Mouse (Mus musculus) kidney, postnatal 25 days (tissue): Measurements from ENCODE around the gene Mier2.

Experiments used
- DNase-seq, 2 experiments: peaks; one replicate each; pipeline ENCODE4 v3.0.0; 2021; ENCODE audit warnings: mixed read lengths in 2 of 2

The Mier2 gene

DNA sequence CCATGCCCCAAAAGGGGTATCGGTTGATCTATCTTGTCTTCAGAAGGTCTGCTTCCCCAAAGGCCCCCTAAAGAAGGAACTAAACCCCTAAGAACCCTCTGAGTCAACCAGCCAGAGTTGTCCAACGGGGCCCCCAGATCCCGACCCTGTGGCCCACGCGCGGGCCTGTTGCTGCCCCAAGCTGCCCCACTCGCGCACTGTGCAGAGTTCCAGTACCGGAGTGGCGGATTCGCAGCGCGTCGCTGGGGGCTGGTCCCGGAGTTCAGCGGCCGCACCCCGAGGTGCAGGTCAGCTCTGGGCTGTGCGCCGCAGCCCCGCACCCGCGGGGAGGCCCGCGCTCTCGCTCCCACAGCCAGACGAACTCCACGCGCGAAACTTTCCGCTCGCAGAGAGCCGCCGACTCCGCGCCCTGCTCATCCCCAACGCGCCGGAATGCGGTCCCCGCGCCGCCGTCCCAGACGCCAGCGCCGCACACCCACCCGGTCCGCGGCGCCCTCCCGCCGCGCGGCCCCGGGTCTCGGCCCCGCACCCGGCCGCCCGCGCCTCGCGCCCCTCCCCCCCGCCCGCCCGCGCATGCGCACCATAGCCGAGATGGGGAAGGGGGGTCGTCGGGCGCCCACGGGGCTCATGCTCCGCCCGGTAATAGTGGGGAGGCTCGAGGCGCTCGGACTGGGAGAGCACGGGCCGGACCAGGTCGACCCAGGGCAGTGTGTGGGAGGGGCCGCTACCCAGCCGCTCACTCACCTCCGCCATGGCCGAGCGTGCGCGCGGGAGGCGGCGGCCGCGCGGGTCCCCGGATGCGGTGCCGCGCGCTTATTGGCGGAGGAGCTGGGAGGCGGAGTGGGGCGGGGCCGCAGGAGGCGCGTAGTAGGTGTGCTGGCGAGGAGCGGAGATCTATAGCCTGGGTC, at the start of gene Mier2:
TSS of gene Mier2 (minus strand) at position 870 of the 908 bp plus-strand sequence.
- DNase-seq = peak; percentile 75 to 90

DNA sequence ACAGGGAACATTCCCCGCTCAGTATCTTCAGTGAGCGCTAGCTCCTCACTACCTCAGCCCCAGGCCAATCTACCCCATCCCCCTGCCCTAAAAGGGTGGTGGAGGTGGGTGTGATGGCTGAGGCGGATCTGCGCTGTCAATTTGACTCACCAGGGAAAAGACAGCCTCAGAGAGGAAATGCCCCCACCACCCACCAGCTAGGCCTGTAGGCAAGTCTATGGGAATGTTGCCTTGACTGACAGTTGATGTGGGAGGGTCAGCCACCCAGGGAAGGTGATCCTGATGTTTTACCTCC, 42.9 kb upstream of the Mier2 start:
- DNase-seq = no peak

DNA sequence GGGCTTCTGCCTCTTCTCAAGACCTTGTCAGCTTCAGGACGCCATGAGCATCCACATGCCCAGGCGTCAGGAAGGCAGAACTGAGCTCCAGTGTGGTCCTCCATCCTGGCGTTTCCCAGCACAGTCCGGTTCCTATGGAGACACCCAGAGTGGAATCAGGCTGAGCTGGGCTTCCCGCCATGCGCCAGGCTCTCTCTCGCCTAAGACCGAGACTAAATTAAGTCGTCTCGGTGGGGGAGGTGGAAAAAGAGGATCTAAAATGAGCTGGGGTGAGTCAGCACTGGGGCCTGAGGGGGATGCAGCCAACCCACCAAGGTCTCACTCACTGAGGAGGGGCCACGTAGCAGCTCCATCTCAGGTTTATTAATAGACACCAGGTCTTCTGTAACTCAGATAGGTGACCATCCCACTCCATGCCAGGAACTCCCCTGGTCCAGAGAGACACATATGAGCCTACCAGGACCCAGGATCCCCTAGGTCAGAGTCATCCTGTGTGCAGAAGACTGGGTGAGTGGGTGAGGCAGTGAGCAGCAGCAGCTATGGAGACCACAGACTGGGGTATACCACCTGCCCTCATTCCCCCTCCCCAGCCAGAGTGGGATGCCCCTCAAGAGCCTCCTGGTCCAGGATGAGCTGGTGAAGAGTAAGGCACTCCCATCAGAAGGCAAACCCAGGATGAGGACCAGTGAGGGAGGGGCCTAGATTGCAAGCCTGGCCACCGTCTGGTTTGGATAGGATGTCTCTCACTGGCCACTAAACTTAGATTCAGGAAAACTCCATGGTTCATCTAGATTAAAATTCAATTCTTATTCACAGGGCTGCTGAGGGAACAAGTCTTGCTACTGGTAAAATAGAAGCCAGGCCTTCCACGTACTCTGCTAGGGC, 42.3 kb upstream of the Mier2 start:
- DNase-seq = no peak

DNA sequence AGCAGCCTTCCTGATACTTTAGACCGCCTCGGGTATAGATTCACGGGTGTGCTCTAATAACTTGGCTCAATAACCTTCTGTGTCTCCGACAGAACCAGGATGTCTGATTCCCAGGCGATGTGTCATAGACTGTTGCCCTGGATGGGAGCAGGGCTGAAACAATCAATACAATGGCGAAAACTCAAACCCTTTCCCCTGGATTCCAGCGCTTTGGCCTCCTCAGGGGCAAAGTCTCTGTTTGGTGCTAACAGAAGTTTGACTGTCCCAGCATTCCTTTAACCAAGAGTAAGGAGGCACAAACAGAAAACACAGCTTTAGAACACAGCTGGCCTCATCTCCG, 40.6 kb upstream of the Mier2 start:
- DNase-seq = no peak

DNA sequence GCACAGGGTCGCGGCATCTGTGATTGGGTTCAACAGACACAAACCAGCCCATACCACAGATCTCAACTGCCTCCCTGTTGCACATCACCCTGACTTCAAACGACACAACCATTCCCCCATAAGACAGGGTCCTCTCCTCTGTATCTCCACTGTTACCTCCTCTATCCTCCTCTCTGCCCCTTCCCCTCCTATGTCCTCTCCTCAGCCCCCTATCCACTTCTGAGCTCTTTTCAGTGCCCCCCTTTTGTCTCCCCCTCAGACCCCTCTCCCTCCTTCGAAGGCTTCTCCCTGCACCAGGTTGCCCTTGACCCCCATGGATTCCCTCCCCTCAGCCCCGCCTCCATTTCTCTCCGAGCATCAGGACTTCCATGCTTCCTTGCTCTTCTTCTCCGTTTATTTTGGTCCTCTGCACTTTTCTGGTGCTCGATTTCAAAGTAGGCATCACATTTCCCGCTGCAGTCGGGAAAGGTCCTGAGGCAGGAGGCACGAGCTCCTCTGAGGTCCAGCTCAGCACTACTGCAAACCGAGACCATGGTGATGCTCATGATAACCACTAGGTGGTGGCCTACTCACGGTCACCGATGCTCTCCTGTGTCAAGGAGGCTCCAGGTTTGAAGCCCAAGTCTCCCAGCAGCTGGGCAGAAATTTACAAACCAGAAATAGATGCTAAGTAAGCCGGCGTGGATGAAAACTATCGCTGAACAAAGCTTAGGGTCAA, 40.0 kb upstream of the Mier2 start:
- DNase-seq = peak; percentile 61 to 69

DNA sequence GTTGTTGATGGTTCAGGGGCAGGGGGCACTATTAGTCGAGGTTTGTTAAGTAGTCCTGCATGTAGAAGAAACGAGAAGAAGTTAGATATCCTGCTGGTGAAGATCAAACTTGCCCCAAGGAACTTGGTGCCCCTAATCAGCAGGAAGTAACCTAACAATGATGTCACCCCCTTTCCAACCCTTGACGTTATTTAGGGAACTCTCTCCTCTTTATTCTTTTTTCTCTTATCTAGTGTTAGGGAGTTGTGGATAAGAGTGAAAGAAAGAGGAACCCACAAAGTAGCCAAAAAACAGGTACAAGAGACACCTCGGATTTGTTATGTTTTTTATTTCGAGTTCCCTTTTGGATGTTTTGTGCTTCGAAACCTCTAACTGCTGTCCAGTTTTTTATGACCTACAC, 39.1 kb upstream of the Mier2 start:
- DNase-seq = no peak

DNA sequence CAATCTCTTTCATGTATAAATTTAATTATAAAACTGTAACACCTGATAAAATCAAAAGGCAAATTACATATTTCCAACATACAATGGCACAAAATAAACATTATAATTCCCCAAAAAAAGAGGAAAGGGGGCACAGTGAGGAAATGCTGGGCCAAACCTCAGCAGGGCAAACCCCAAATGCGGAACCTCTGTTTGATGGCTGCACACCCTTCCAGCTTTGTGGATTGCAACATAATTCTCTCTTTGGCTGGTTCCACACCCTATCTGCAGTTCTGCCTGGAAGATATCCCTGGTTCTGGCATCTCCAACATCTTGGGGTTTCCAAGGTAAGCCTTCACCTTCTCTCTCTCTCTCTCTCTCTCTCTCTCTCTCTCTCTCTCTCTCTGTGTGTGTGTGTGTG, 35.7 kb upstream of the Mier2 start:
- DNase-seq = peak in 1 of 2 experiments; percentile 13

DNA sequence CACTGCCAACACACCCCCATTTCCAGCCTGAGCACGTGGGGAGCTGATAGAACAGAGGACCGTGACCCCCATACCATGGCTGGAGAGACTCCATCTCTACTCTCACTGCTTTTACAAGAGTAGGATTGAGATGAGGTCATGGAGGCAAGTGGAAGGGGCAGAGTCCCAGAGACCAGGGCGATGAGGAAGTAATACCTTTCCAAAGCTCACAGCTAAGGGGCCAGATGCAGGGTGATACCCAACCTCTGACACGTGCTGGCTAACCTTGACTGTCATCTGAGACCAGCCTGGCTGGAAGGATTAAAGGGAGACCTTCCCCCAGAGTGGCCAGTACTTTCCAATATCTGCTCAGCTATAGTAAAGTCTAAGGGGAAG, 32.7 kb upstream of the Mier2 start:
- DNase-seq = peak in 1 of 2 experiments; percentile 24

DNA sequence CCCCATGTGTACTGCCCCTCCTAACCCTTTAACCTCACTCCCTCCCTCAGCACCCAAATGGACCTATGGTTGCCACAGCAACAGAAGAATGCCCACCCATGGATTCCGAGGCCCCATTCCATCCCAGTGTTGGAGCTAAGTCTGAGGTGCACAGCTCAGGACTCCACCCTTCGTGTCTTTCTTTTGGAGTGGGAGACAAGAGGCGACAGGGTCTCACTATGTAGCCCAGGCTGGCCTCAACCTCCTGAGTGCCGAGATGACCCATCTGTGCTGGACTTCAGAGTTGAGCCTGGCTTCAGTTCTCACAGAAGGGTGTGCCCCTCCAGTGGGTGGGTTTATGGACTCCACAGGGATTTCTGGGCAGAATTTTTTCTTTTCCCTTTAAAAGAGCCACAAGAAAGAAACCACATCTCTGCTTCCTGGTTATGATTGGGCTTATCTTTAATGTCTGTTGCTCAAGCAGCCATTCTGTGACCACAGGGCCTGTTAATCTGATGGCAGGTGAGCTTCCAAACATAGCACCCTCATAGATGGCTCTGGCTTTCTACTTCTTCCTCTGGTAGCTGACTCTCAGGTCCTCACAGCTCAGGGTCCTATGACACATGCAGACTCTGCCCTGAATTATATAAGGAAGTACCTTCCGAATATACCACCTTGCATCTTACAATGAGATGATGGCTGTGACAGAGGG, 32.2 kb upstream of the Mier2 start, which contains the start of gene Theg:
TSS of gene Theg (minus strand) at position 271 of the 691 bp plus-strand sequence.
- DNase-seq = peak in 1 of 2 experiments; percentile 17

DNA sequence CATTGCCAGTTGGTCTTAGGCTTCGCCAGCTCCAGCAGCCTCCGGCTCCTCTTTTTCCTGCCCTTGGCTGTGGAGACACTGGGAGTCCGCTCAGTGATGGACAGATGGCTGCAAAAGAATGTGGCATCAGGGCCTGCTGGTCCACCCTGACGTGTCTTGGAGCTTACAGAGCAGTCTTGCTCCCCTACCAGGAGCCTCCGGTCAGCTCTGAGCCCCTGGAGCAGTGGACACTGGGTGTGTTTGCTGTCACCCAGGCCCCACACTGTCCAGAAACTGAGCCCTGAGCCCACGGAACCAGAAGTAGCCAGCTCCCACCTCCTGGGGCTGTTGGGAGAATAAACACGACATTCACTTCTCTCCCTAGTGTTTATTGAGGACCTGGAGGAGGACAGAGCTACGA, 31.2 kb upstream of the Mier2 start:
- peak in 1 of 2 experiments; percentile 28 for DNase-seq

DNA sequence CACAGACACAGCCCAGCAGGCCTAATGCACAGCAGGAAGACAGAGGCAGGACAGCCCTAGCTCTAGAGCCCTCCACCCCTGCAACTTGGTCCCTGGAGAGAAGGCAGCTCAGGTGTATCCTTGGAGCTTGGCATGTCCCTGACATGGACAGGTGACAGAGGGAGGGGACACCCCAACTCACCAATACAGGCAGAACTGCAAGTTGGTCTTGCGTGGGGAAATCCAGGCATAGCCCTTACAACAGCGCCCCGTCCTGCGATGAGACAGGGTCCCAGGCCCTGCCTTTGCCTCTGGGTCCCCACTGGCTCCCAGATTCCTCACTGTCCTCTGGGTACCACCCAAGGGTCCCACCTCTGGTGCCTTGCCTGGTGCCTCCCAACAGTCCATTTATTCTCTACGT, 30.7 kb upstream of the Mier2 start:
- peak in 1 of 2 experiments; percentile 31 for DNase-seq

DNA sequence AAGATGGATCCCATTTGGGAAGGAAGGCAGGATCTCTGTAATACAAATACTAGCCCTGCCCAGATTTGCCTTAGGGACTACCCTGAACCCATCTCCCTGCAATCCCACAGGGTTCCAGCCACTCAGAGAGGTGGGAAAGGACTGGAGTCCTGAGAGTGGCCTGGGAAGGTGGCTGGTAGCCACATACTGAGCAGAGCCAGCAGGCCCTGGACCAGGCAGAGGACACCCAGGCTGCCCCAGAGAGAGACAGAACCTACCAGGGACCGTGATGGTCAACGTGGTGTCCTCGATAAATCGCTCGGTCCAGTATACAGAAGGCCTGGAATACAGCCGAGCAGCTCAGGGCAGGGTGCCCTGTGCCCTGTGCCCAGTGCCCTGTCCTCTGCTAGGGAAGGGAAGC, 30.1 kb upstream of the Mier2 start:
- peak in 1 of 2 experiments; percentile 14 for DNase-seq

DNA sequence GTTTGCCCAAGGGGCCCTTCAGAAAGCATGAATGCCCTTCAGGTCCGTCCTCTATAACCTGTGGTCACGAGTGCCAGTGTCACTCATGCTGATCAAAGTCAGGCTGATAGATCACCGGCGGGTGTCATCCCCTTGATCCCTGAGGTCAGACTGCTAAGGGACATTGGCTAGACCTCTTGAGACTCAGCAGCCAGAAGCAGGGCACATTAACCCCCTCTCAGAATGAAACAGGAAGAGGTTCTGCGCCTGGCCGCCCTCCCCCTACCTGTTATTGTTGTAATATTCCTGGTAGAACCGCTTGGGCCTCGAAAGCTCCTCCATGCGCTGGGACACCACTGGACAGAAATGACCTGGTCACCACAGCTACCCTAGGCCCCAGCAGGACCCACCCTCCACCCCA, 29.4 kb upstream of the Mier2 start:
- DNase-seq = peak in 1 of 2 experiments; percentile 33

DNA sequence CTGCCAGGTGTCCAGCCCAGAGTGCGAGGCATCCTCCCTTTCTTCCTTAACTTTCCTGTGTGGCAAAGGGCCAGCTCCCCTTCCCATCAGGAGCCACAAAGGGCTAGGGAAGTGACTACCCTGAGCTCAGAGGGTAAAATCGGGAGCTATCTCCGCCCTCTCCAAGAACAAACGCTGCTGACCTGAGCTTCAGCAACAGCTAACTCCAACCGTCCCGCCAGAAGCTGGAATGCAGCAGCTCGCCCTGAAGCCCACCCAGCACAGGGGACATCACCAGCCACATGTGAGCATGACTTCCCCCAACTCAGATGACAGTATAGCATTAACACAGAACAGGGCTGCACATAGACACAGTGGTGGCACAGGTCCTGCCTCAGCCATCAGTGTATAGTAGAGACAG, 29.0 kb upstream of the Mier2 start:
- peak in 1 of 2 experiments; percentile 21 for DNase-seq

DNA sequence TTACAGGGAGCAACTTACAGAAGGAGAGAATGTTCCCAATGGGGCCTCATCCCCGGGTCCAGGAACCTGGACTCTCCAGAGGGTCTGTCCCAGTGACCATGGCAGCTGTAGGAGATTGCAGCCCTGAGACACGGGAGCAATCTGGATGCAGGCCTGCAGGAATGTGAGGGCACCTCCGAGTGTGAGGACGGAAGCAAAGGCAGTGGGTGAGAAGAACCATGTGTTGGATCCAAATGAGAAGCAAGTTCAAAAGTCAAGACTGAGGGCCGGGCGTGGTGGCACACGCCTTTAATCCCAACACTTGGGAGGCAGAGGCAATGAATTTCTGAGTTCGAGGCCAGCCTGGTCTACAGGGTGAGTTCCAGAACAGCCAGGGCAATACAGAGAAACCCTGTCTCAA, 26.5 kb upstream of the Mier2 start:
- DNase-seq = peak in 1 of 2 experiments; percentile 19

DNA sequence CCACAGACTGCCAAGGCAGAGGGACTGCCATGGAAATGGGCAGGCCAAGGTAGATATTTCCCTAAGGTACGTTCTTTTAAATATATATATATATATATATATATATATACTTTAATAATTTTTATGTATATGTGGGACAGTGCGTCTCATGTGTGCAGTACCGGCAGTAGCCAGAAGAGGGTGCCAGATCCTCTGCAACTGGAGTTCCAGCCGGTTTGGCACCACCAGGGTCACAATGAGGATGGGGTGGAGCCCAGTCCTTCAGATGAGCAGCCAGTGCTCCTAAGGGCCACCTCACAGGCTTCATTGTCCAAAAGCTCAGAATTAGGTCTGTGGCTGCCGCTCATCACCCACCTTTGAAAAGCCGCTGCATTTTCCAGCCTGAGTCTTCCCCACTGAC, 25.8 kb upstream of the Mier2 start:
- DNase-seq = peak; percentile 43 to 51

DNA sequence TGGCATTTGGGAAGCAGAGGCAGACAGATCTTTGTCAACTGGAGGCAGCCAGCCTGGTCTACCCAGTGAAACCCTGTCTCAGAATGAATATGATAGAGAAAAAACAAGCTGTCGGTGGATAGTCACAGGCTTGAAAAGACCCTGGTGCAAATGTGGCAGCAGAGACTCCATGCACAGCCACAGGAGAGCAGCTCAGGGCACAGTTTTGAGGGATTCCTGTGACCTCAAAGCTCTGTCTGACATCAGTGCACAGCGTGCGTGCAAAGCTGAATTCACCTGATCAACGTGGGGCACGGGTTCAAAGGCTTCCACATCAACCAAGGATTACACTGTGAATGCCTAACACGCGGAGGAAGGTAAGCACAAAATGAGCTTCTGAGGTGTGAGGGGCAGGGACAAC, 25.4 kb upstream of the Mier2 start:
- peak in 1 of 2 experiments; percentile 18 for DNase-seq

DNA sequence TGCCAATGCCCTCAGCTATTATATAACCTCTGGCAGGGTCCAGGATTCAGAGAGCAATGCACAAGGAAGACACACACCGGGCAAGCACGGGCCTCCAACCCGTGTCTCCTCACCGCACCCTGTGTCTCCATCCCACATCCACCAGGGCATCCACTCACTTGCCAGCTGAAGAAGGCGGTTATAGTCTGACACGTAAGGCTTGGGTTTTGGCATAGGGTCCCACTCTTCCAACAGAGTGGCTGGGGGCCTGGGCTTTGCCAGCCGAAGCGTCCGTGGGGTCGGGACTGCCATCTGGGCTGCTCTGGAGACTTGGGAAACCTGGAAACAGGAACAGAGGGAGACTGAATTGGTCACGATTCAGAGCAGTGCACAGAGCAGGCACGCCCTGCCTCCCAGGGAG, 24.8 kb upstream of the Mier2 start:
- DNase-seq = peak in 1 of 2 experiments; percentile 14

DNA sequence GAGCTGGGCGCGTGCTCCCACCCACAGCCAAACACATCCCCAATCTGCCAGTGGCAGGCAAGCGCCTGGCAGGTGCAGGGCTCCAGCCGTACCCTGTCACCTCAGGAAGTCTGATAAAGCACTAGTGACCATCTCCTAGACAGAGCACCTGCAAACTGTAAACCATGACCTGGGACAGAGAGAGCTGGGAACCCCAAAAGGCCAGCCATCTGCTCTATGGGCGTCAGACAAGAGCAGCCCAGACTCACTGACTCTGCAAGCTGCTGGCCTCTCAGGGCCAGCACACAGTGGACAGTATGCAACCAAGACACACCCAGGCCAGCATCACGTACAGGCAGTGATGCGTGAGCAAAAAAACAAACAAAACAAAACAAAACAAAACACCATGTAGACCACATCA, 23.9 kb upstream of the Mier2 start:
- peak in 1 of 2 experiments; percentile 12 for DNase-seq

DNA sequence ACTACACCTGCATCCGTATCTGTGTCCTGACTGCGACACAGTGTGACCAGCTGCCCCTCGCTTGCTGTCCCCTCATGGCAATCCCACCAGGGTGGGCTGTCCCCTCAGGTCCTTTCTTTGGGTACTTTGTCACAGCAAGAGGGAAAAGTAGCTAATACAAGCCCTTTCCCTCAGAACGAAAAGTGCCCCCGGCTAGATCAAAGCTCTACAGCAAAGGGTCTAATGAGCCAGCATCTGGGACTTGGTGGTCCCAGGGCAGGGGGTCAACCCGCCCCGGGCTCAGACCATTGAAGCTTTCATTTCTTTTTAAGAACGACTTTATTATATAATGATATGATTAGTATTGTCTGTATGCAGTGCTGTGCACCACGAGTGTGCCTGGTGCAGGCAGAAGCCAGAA, 23.3 kb upstream of the Mier2 start:
- DNase-seq = peak in 1 of 2 experiments; percentile 19

DNA sequence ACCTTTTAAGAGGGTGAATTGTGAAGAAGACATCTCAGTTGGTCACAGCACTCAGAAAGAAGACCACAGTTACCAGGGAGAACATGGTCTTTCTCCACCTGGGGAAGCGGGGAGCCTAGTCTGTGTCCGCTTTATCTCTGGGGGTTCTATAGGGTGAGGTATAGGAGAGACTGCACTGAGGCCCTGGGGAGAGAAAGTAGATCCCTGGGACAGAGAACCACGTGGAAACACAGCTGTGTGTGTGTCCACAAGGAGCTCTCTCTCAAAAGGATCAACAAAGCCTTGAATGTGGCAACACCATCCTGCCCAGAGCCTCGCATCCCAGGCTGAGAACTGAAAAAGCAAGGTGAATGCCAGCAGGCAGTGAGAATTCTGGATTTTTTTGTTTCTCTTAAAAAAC, 22.4 kb upstream of the Mier2 start:
- DNase-seq = no peak

DNA sequence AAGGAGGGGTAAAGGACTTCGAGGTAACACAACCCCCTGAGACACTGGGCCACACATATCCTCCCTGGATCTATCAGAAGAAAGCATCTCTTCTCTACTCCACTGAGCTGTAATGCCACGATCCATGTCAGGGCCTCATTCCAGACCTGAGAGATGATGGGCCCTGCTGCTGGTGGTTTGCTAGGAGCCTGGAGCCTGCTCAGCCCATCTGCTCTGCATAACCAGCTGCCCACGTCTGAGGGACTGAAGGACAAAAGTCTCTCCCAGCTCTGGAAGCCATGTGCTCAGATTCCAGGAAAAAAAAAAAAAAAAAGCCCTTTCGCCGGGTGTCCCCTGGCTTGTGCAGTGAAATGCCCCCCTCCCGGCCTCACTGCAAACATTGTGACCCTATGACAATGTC, 20.8 kb upstream of the Mier2 start:
- DNase-seq = peak in 1 of 2 experiments; percentile 8
